8 mouse cellular contexts compared by ENCODE assay signal in genomic region chr4:32572118-32572517, GRCm38 (mm10). TPM values are rescaled to one million over a fixed set of nuclear protein-coding genes. Genes with fewer than 3 reads are reported as not detected.
A peak's percentile ranks its signal among the peaks of the same experiment; 100 is the strongest.
DNase-seq lines count a peak whose midpoint lies in the region; ATAC-seq lines count a peak whose summit lies in the region.

No protein-coding gene starts in this region.

- H3K27ac ChIP-seq in liver, embryonic 12.5 days, result no peak overlapping the region
- H3K27ac ChIP-seq in hindbrain, embryonic 12.5 days, result no peak overlapping the region
- H3K27ac ChIP-seq in midbrain, embryonic 12.5 days (replicated peaks), result no peak overlapping the region

- 47% methylated on average over 1 of the region's 1 CpGs for WGBS in liver, embryonic 12.5 days (ENCODE audit: insufficient replicate concordance)
- 59% methylated on average over 1 of the region's 1 CpGs for WGBS in hindbrain, embryonic 12.5 days
- 51% methylated on average over 1 of the region's 1 CpGs for WGBS in midbrain, embryonic 12.5 days

- no peaks in the 10 kb centered on the region for H3K9me3 ChIP-seq in liver, embryonic 12.5 days (replicated peaks)
- no peaks in the 10 kb centered on the region for H3K9me3 ChIP-seq in hindbrain, embryonic 12.5 days (replicated peaks)
- H3K9me3 ChIP-seq in midbrain, embryonic 12.5 days, result no peaks in the 10 kb centered on the region

- H3K9ac ChIP-seq in liver, embryonic 12.5 days, result no peak overlapping the region
- no peak overlapping the region for H3K9ac ChIP-seq in hindbrain, embryonic 12.5 days
- H3K9ac ChIP-seq in midbrain, embryonic 12.5 days (replicated peaks), result no peak overlapping the region

- H3K4me3 ChIP-seq in liver, embryonic 12.5 days, result no peak overlapping the region
- H3K4me3 ChIP-seq in hindbrain, embryonic 12.5 days, result no peak overlapping the region
- no peak overlapping the region for H3K4me3 ChIP-seq in midbrain, embryonic 12.5 days

- intact Hi-C loops in left cerebral cortex, postnatal 4 days (cut with DNase I), result loop anchor here (5.0 kb wide), 2 partner anchors 335 to 515 kb away; partner anchors contain the start of gene Bach2

- DNase-seq in liver (peak; percentile 23), R1 (ENCODE audit: low read depth, low spot score) (peak; percentile 64)
- peak; percentile 80 for DNase-seq in embryo, embryonic 10.5 days (ENCODE audit: low spot score)
- peak; percentile 28 for DNase-seq in left cerebral cortex, postnatal 4 days
- DNase-seq in thymus, postnatal 25 days, result peak; percentile 50

- no peaks in the 10 kb centered on the region for H3K27me3 ChIP-seq in liver, embryonic 12.5 days (replicated peaks)
- no peaks in the 10 kb centered on the region for H3K27me3 ChIP-seq in hindbrain, embryonic 12.5 days
- no peaks in the 10 kb centered on the region for H3K27me3 ChIP-seq in midbrain, embryonic 12.5 days

- no peak for ATAC-seq in liver, embryonic 12.5 days
- peak; percentile 55; the same call in 1 of the 2 replicates for ATAC-seq in hindbrain, embryonic 12.5 days (ENCODE audit: low FRiP score)
- peak; percentile 35; the same call in 1 of the 2 replicates for ATAC-seq in midbrain, embryonic 12.5 days (ENCODE audit: low FRiP score, low read depth)

- H3K4me2 ChIP-seq in liver, embryonic 12.5 days, result no peak overlapping the region
- H3K4me2 ChIP-seq in hindbrain, embryonic 12.5 days (replicated peaks), result no peak overlapping the region
- H3K4me2 ChIP-seq in midbrain, embryonic 12.5 days (replicated peaks), result no peak overlapping the region

- 0 out of 2 replicates have a peak, but pooled peaks cover 7% of the 10 kb centered on the region for H3K4me1 ChIP-seq in liver, embryonic 12.5 days
- peaks cover 21% of the 10 kb centered on the region for H3K4me1 ChIP-seq in hindbrain, embryonic 12.5 days
- peaks cover 25% of the 10 kb centered on the region for H3K4me1 ChIP-seq in midbrain, embryonic 12.5 days

- no peaks in the 10 kb centered on the region for H3K36me3 ChIP-seq in liver, embryonic 12.5 days
- H3K36me3 ChIP-seq in hindbrain, embryonic 12.5 days, result peaks cover 13% of the 10 kb centered on the region
- H3K36me3 ChIP-seq in midbrain, embryonic 12.5 days, result peaks cover 15% of the 10 kb centered on the region

RNA-seq across cellular contexts. Expression of gene Gja10, which starts 30.4 kb away (rescaled TPM):
- 0.06 TPM in 2 replicates for polyA plus RNA-seq in liver, embryonic 12.5 days (2016; fragmentation: Nextera tagmentation; extraction: Ambion mirVana)
- polyA plus RNA-seq in hindbrain, embryonic 12.5 days (2016; fragmentation: Nextera tagmentation; extraction: Ambion mirVana), result not detected in 2 replicates
- total RNA-seq in left cerebral cortex, postnatal 4 days (2021), result not detected
- 0.10 TPM in 1 of 2 replicates, not detected in the other for polyA plus RNA-seq in midbrain, embryonic 12.5 days (2016; fragmentation: Nextera tagmentation; extraction: Ambion mirVana)

RNA-seq across cellular contexts. Expression of gene Casp8ap2, which starts 43.1 kb away (rescaled TPM):
- polyA plus RNA-seq in liver, embryonic 12.5 days (2016; fragmentation: Nextera tagmentation; extraction: Ambion mirVana), result 36.2 and 36.6 TPM in 2 replicates
- 51.4 and 55.9 TPM in 2 replicates for polyA plus RNA-seq in hindbrain, embryonic 12.5 days (2016; fragmentation: Nextera tagmentation; extraction: Ambion mirVana)
- 10 to 100 TPM; 13.5 to 14.6 TPM for total RNA-seq in left cerebral cortex, postnatal 4 days (2021)
- 61.3 and 62.1 TPM in 2 replicates for polyA plus RNA-seq in midbrain, embryonic 12.5 days (2016; fragmentation: Nextera tagmentation; extraction: Ambion mirVana)

Comparison
In these comparisons a context has a peak if more than half of its experiments do, and no peak if none do; other contexts are left out.
1. DNase-seq: peak in every context shown above with its lines; median percentile 80 in embryo, embryonic 10.5 days; 64 in R1; 50 in thymus, postnatal 25 days; 28 in left cerebral cortex, postnatal 4 days; 23 in liver.